Mouse (Mus musculus) T-helper 1 cell (primary cell): ENCODE data around the gene Olfr71.

Source experiments
- in situ Hi-C: fragments of 300-600 bp; cut with MboI, MseI; formaldehyde crosslinking; loops from one replicate; pipeline ENCODE4 v1.15.1; 2025; ENCODE audit warnings: high pct_unique_total_duplicates

The Olfr71 gene

DNA sequence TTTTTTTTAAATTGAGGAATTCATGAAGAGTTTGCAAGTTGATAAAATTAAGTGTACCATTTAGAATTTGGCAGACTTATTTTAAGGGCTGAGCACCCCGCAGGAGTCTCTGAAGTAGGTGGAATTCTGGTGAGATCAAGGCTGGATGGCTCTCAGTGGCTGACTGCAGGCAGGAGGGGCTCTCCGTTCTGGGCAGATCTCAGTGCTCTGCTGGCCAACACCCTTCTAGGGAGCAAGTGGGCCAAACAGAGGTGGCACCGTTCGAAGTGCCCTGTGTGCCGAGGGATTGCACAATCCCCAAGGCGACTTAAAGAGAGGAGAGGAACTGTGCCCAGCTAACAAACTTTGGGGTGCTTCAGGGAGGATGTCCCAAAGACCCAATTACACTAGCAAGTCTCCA, at the start of gene Olfr71:
Gene Olfr71 (minus strand): TSS at position 387 of the 400 bp plus-strand sequence.
- in situ Hi-C loops, result no loop called here

DNA sequence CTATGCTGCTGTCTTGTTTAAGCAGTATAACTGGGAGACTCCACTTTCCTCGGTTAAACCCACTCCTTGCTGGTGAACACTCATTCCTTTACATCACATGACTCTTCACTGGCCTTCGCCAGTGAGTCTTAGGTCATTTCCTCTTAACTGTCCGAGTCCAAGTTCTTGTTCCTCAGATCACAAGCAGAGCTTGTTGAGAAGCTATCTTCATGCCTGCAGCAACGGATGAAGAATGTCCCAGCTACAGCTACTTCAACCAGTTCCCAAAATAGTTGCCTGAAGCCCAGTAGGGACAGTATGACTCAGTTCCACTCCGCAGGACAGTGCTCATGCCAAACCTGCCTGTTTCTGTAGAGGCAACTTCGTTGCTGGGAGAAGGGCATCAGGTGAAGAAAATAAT, 47.2 kb upstream of the Olfr71 start:
- in situ Hi-C loops, result no loop called here

DNA sequence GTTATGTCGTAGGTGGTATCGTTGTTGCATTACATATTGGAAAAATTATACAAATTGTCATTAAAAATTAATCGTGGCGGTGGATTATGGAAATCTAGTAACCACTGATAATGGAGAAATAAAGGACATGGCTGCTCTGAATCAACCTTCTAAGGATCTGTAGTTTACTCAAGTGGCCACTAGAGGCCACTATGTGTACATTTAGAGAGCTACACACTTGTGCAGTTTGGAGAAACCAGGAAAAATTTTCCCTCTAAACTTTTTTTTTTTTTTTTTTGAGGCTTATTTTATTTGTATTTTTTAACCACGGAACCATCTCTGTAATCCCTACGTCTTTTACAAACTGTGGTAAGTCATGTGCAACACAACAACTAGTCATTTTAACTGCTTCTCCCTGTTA, 35.1 kb upstream of the Olfr71 start:
- in situ Hi-C loops, result no loop called here

DNA sequence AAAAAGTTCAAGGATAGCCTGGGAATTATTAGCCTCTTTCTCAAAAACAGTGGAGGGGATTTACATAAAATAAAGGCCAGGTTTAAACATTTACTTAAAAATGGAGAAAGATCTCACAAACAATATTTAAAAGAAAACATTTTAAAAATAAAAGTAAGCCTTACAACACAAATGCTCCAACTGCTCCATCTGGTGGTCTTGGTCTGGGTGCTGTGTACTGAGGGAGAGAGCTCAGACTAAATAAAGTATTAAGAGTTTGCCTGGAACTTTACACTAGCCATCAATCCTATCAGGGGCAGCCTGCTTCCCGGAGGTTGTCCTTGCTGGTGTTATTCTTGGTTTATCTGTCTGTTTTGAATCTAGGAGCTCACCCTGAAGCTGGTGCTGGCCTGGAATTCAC, 33.0 kb upstream of the Olfr71 start:
- in situ Hi-C loops, result no loop called here

DNA sequence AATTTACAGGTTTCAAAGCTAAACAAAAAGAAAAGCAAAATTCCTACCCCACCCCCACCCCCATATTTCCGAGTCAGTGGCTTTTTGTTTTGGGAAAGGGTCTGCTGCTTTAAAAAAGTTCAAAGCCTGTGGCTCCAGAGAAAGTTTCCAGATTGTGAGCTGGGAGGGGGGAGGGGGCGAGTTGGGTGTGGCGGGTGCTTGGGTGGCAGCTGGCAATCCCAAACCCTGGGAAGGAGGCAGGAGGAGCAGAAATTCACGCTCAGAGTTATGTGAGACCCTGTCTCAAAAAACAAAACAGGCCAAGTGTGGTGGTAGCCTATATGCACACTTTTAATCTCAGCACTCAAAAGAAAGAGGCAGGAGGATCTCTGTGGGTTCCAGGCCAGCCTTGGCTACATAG, 32.6 kb upstream of the Olfr71 start:
- in situ Hi-C loops, result no loop called here

DNA sequence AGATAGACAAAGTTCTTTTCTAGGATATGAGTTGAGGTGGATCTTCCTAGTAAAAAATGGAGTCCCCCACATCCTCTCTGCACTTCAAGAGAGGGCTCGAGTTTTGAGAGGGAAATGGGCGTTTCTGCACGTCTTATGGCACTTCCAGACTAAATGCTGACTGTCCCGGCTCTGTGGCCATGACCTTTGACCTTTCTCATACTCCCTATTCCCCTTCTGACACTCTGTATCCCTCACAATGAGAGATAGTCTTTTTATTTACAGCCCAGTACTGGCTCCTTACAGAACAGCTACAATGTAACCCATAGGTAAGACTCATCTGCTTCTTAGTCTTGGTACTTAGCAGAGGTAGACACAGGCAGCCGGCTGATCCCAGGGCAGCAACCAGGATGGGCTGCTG, 31.5 kb upstream of the Olfr71 start:
- in situ Hi-C loops, result no loop called here

DNA sequence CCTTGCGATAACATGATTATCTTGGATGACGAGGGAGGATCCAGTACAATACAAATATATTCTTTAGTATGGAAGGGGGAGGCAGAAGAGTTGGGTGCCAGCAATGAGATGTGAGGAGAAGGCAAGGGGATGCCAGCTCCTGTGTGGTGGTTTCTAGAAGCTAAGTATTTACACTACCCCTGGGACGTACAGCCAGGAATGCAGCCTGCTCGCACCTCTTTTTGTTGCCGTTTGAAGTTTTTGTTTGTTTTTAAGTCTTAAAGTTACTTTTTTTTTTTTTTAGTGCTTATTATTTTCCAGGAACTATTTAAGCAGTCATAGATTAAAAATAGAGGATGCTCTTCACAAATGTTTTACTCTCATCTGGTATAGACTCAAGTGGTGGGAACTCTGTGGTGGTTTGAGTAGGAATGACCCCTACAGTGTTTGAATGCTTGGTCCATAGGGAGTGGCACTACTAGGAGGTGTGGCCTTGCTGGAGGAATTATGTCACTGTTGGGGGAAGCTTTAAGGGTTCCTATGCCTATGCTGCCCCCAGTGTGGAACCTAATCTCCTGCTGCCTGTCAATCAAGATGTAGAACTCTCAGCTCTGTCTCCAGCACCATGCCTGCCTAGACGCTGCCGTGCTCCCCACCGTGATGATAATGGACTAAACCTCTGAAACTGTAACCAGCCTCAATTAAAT, 29.1 kb upstream of the Olfr71 start:
- in situ Hi-C loops, result no loop called here

DNA sequence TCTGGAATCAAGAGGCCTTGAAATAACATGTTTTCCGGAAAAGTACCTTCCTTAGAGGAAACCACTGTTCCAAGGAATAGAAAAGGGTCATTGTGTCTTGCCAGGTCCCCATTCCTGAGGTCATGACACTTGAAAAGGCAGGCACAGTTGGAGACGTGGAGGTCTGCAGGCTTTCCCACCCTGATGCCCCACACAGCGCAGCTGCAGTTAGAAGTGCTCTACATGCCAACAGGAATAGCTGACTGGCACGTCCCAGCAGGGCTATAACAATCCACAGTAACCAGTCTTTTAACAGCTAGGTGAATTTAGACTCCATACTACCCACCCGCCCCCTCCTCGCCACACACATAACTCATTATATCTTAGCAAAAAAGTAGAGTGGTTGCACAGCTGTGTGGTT, 27.1 kb upstream of the Olfr71 start:
- in situ Hi-C loops, result no loop called here

DNA sequence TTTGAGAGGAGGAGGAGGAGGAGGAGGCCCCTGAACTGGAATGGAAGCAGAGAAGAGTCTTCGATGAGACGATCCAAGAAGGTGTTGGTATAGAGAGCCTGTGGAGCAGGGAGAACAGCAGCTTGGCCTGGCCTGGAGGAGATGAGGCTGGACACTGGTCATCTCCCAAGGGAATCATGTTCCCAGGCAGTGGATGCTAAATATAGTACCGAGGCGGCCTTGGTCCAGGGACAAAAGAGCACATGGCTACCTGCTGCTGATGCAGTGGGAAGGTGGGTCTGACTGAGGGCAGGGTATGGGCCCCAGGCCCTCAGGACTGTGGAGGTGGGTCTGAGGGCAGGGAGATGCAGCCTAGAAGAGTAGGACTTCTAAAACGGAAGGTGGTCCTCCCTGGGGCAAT, 23.1 kb upstream of the Olfr71 start:
- in situ Hi-C loops, result no loop called here

DNA sequence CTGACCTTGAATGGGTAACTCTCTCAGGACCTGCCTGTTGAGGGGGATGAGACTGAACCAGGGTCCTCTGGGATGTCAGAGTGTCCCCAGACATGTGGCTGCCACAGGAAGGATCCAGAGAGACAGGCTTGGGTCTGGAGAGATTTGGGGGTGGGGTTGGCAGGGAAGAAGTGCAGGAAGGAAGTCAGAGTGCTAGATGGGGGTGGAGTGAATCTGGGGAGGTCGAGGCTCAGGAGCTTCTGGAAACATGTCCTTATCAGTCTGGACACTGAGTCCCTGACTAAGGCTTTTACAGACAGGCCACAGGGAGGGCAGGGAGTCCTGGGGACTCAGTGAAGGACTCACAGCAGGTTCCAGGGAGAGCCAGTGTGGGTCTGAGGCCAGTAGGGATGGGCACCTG, 22.1 kb upstream of the Olfr71 start:
- in situ Hi-C loops, result no loop called here

DNA sequence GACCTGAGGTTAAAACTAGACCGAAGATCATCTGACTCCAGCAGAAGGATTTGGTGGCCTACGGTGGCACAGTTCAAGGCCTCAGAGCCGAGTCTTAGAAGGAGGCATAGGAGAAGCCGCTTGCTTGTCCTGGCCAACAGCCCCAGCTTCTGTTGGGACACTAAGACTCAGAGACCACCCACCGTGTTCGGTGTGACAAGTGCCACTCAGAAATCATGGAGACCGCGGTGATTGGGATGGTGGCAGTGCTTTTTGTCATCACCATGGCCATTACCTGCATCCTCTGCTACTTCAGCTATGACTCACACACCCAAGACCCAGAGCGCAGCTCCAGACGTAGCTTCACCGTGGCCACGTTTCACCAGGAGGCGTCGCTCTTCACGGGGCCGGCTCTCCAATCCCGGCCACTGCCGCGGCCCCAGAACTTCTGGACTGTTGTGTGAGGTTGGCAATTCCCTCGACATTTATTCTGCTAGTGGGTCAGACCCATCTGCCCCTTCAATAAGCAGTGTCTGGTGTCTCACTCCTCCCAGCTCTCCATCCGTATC, 20.8 kb upstream of the Olfr71 start:
- in situ Hi-C loops, result no loop called here

DNA sequence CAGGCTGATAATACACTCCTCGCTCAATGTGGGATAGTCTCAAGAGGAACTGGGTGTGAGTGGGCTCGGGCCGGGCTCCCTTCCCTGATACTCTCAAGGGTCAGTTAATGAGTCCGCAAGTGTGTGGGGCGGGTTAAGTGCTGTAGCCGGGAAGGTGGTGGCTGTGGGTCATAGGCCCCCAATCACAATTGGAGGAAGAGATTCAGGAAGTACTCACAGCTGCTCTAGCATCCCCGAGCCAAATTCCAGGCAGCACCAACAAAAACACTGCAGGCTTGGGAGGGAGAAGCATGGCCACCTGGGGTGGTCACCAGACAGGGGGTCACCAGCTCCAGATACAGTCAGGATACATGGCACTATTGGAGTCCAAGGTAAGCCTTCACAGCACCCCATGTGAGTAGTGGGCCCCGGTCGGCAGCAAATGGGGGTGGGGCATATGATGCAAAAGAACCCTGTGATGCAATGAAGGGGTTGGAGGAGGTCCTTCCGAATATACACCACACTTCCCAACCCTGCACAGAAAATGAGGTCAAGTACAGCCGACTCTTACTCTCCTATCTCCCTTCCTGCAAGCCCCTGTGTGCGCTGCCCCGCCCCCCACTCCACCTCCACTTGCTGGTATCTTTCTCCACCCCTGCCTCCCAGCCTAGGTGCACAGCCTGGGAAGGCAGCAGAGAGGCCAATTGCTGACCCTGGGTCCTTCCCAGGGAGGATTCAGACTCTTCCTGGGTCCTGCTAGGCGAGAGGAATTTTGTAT, 19.9 kb upstream of the Olfr71 start, which contains the start of gene Spaar:
Gene Spaar (plus strand): TSS at position 241 of the 757 bp plus-strand sequence.
- in situ Hi-C loops, result no loop called here

DNA sequence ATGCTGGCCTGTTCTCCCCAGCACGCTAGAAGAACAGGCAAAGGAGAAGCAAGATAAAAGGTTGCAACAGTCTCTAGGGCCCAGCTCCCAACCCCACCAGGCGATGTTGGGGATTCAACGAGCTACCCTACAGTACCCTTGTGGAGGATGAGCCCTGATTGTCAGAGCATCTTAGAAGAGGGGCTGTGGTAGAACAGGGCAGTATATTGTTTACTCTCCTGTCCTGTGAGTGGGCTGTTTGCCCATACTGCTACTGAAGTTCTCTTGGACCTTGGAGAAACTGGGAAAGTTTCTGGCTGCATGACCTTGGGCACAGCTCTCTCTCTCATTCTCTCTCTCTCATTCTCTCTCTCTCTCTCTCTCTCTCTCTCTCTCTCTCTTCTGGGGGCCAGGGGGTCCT, 19.1 kb upstream of the Olfr71 start:
- in situ Hi-C loops, result no loop called here

DNA sequence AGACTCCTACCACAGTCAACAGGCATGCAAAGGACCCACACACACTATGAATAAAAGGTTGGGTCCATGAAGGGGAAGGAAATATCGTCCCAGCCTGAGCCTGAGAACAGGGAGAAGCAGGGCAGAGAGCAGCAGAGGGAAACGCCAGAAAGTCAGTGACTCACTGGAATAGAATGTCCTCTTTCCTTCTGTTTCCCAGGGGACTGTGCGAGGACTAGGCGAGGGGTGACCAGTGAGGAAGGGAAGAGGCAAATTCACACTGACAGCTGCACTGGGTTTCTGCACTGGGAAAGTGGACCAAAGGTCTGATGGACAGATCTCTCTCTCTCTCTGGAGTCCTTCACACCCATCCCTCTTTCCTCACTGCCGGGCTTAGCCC, 18.5 kb upstream of the Olfr71 start:
- in situ Hi-C loops, result no loop called here

DNA sequence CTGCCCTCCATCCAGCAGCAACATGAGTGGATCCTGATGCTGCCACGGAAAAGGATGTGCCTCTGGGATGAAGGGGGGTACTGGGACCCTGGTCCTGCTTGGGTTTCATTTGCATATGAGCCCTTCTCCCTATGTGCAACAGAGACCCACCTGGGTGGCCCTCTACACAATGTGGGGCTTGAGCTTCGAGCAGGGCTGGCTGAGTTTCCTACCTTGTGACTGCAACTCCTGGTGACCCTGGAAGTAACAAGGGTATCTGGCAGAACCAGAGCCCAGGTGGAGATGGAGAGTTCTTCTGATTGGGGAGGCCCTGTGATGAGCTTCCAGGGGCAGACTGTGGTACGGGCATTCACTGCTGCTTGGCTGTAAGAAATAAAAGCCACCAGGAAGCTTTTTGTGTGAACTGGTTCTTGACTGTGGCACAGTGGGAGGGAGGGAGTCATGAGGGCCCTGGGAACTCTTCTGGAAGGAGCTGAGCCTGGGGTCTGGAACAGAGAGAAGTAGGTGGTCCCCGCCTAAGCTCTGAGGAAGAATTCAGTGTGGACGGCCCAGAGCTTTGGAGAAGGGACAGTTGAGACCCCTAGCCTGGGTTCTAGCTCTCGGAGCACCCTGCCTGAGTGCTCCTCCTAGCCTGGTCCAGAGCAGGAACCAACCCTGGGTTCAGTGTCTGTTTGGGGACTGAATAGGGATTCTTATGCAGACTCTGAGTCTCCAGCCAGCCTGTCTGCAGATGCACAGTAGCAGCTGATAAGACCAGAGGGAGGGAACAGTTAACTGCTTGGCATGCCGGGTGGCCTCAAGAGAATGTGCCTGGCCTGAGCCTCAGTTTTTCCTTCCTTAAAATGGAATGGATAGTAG, 17.9 kb upstream of the Olfr71 start:
- in situ Hi-C loops, result no loop called here

DNA sequence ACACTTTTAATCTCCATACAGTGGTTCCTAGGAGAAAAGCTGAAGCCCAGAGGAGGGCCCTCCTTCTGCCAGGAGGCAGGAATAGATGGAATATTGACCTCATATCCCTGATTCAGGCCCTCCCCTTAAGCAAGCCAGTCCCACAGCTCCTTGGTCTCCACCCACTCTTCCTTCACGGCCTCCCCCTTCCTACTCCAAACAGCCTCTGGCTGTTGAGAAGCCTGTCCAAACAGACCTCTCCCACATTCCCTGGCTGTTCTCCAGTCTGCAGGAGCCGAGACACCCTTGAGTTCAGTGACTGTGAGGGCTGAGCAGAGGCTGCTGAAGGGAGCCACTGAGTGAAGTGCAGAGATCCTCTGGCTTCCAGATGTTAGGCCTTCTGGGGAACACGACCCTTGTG, 16.9 kb upstream of the Olfr71 start, which contains the start of gene Hrct1:
Gene Hrct1 (plus strand): TSS at position 194 of the 400 bp plus-strand sequence.
- in situ Hi-C loops, result no loop called here

DNA sequence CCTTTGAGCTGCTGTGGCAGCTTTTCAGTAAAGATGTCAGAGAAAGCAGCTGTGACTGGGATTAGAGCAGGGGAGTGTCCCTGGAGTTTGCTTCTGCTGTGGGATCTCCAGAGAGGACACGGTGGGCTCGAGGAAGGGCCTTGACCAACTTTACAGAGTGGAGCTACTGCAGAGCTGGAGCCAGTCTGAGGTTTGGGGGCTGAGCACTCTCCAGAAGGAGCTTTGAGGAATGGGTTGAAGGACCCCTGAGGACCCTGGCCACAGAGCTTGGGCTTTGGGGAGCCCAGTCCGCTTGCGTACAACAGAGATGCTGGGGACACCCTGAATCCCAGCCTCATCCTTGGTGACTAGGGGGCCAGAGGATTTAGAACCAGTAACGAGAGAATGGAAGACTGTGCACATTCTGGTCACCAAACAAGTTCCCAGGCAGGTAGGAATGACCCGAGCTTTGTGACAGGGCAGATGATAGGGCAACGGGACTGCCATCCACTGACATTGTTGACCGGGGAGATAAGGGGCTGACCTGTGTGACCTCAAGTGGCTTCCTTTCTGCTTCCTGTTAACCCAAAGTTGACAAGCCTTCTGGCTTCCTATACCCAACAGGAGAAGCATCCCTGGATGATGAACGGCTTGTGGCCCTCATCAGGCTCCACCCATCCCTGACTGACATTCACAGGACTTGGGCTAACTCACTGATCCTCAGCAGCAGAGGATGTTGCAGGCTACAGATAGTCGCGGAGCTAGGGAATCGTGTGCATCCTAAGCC, 16.4 kb upstream of the Olfr71 start:
- in situ Hi-C loops, result no loop called here

DNA sequence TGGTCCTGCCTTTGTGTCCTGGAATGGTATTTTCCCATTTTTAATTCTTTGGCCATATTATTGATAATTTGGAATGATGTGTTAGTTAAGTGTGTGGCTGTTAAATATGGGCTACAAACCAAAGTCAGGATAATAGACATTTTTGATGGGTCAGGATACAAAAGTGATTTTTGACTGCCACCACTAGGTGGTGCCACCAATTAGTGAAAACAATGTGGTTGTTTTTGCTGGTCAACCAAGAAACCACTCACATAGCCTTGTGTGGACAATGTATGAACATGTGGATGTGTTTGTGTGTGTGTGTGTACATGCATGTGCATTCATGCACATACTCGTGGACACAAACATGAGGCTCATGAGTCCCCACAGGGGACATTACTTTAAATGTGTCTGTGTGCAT, 14.7 kb upstream of the Olfr71 start:
- in situ Hi-C loops, result no loop called here

DNA sequence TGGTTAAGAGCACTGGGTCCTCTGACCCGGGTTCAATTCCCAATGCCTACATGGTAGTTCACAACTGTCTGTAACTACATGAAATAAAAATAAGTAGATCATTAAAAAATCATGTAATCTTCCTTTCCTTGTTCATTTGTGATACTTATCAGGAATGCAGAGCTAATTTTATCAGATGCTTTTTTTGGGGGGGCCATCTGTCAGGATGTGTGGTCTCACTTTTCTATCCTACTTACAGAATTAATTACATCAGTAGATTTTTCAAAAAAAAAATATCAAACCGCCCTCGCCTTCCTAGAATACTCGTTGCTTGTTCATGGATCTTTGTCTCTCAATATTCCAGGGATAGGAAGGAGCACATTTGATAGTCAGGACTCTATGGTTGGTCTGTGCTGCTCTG, 12.1 kb upstream of the Olfr71 start:
- in situ Hi-C loops, result no loop called here

DNA sequence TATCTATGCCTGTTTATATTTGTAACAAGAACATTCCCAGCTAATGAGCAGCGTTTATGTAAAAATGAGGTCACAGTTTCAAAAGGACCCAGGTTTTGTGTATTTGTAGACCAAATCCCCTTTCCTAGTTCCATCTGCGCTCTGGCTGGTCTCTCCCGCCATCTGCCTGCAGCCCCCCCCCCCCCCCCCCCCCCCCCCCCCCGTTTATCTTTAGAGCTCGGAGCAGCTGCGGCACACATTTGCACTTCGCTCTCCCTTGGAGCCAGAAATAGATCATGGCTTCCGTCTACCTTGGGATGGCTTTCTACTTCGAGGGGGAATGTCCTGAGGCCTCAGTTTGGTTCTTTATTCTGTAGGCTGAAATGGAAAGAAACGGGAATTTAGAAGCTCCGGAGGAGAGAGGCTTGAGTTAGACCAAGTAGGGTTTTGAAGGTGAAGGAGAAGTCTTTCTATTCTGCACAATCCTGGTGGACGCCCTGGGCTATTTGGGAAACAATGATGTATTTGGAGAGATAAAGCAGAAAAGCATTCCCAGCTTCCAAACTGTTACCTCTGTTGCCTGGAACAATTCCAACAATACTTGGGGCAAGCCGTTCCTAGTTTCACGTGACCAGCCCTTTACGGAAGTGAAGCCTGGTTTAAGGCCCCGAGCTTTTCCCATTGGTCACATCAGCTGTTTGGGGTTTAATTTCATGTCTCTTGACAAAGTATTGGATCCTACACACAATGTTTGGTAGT, 10.6 kb upstream of the Olfr71 start:
- in situ Hi-C loops, result no loop called here
